Mouse (Mus musculus) hindlimb bud, embryonic 11.5 days (tissue): Measurements from ENCODE around the gene Pitpnb.

Experiments
- DNase-seq: peaks from one replicate; pipeline ENCODE4 v3.0.0-alpha.2; 2012; ENCODE audit warnings: low read depth, low spot score; ENCODE audit errors: extremely low spot score

Gene Pitpnb

DNA sequence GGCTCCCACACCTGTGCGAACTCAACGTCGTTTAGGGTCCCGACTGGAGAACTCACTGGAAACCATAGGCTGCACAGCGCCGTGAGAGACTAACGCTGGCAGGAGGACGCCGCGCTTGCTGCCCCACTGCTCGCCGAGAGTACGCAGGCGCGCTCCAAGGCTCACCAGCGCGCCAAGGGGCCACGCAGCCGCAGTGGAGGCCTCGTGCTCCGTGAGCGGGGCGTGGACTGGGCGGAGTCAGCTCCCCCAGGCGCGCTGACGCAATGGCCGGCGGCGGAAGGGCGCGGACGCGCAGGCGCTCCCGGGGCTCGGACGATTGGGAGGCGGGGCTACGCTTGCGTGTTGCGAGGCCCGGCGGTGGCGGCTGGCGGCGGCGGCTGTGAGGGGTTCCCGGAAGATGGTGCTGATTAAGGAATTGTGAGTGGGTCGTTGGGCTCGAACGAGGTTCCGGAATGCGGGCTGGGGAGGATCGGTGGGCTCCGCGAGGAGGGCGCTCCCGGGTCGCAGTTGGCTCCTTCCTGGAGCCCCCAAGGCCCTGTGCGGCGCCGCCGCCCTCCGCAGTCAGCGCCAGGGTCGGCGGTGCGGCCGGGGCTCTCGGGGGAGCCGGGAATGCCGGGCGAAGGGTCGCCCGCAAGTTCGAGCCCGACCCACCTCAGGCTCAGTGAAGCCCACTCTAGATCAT, at the start of gene Pitpnb:
Pitpnb (plus strand) TSS at position 347 of the 682 bp plus-strand sequence.
- DNase-seq, result peak; percentile 87

DNA sequence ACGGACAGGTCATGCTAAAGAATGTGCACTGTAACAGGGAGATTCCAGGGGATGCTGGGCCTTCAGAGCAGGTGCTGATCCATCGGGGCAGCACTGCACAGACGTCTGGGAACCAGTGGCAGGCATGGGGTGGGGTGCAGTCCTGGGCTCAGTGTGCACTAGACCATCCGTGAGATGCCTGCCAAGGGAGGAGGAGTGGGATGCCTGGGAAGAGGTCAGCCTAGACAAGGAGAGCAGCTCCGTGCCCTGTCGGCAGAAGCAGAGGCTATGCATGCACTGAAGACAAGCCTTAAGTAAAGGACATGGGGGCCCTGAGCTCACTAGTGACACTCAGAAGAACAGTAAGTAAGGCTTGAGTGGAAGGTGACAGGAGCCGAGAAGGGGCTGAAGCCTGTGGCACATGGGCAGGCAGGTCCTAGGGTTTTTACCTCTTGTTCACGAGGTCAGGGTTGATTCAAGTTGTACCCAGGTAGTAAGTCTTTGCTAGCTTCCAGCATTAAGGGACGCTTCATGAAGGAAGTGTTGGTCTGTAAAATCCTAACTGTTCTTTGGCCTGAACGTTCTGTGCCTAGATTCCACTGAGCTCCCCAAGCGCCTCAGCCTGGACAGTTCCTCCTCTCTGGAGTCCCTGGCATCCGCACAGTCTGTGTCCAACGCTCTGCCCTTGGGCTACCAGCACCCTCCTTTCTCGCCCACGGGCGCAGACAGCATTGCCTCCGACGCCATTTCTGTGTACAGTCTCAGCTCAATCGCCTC, 46.0 kb upstream of the Pitpnb start:
- no peak for DNase-seq

DNA sequence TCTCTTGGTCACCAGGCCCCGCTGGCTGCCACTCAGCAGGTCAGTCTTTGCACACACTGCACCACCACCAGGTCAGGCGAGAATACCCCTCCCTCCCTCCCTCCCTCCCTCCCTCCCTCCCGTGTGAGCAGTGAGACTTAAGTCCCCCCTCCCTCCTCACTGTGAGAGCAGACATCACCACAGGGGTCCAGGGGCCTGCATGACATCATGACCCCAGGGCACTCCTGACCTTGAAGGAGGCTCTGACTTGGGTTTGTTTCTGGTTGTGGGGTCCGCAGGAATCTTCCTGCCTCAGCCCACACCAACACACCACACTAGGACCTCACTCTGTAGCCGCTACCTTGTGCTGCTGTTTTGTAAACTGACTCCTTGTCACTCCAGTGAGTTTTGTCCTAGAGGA, 43.0 kb upstream of the Pitpnb start:
- DNase-seq, result no peak

DNA sequence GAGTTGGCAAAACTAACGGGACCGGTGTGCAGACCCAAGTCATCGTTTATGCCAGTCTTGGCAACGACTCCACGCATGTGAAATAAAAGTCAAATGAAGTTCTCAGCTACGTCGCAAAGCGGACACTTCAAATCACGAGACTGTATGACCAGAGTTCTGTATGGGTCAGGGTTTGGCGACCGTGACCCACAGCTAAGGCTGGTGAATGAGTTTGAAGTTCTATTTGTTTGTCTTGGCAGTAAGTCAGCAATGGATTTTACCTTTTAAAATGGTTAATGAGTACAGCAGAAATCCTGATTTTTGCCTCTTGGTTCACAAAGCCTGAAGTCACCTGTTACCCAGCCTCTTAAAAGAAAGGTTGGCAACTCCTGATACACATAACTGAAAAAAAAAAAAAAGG, 42.1 kb upstream of the Pitpnb start:
- DNase-seq, result no peak

DNA sequence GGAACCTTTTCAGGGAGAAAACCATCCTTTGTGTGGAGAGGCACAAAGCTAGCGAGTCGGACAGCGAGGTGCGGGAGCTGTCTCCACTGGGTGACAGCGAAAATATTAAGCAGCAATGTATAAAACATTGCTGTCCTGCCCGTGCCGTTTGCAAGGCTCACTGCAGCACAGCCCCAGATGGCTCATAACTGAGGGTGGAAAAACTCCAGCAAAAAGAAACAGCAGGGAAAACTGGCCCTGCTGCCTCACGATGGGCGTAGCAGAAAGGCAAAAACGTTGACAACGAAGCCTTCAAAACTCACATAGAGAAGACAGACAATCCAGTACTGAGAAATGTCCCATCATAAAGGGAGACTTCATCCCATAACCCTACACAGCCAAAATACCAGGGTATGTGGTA, 40.5 kb upstream of the Pitpnb start:
- DNase-seq, result no peak

DNA sequence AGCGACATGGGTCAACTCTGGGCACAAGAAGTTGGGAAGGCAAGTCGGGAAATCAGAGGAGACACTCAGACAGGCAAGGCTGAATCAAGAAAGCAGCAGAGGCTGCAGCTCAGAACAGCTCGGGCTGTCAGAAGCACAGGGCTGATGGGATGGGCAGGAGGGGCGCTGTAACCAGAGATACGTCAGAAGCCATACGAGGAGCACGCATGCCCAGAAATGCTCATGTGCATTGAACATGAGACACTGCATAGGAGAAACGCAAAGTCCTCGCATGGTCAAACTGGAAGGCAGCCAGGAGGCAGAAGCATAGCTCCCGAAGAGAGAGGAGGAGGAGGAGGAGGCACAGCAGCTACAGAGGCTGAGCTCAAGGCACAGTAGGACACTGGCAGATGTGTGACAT, 38.9 kb upstream of the Pitpnb start:
- DNase-seq, result no peak

DNA sequence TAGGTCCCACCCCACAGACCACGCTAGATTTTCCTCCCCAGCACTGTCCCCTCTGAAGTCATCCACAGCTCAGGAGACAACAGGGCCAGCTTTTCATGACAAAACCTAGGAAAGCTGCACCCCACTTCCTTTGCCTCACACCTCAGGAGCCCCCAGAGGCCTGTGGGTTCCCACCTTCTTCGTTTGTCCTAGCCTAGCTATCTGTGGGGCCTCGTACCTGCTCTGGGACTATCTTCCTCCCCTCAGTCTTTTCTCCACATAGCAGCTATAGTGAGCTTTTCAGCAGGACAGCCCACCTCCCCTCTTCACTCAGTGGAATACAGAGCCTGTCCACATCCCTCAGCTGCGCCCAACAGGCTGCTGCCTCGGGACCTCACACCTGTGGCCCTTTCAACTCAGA, 32.8 kb upstream of the Pitpnb start:
- no peak for DNase-seq

DNA sequence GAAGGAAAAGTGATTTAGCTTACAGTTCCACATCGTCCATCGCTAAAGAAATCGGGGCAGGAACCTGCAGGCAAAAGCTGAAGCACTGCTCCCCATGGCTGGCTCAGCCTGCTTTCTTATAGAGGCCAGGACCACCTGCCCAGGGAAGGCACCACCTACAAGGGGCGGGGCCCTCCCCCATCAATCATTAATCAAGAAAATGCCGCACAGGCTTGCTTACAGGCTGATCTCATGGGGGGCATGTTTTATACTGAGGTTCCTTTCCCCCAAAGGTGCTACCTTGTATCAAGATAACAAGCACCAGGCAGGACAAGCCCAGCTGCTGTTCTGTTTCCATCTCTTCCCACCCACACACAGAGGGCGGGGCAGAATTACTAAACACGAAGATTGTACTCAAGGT, 31.9 kb upstream of the Pitpnb start:
- DNase-seq, result no peak

DNA sequence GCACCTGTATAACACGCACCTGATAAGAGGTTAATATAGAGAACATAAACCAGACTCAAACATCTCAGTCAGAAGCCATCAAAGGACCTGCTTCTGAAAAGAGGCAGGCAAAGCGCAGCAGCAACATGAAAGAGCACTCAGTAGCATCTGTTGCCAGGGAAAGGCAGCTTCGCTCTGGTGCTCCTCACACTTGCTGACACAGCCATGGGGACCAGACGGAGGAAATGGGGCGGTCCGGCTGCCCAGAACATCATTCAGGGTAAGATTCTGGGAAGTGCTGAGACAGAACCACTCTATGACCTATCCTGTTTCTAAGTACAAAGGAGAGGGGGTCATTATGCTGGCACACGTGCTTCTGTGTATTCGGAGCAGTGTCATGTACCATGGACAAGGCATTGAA, 29.8 kb upstream of the Pitpnb start:
- no peak for DNase-seq

DNA sequence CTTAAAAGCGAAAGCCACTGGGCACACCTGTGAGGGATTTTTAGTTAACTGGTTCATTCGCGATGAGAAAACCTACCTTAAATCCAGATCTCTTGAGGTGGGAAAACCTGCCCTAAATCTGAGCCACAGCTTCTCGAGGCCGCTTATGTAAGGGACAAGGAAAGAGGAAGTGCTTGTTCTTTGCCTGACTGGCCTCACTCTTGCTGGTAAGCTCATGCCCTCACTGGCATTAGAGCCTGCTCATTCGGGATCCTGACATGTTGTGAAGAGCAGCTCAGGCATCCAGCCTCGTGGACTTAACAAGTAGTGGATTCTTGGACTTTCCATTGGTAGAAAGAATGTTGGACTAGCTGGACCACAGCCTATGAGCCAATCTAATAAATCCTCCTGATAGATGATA, 28.8 kb upstream of the Pitpnb start:
- DNase-seq, result no peak

DNA sequence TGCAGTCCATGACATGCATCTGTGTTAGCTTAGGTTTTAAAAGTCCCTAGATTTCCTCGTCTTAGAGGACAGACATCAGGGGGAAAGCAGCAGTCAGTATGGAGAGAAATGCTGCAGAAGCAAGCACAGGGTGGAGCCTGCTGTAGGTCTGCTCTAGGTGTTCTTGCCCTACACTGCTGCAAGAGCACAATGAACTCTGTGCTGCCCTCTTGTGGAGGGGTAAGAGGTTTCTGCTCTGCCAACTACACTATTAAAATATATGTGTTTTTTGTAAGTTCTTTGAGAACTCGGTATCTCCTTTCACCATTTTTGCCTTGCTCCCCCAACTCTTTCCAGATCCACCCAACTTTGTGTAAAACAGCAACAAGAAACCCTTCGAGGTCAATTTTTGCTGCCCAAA, 25.8 kb upstream of the Pitpnb start:
- DNase-seq, result no peak

DNA sequence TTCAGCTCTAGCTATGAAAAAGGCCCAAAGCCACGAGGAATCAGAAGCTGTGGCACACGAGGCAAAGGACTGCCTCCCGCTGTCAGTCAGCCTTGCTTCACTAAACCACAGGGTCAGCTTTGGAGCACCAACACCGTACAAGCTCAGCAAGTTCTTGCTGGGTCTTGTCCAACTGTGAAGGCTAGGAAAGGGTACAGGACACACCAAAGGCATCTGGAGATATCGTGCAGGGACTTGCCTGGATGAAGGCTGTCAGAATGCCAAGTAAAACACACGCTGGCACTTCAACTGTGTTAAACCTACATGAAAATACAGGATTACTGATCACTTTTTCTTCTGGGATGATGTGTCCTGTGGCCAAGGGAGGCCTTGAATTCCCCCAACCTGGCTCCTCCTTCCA, 20.4 kb upstream of the Pitpnb start:
- DNase-seq, result no peak

DNA sequence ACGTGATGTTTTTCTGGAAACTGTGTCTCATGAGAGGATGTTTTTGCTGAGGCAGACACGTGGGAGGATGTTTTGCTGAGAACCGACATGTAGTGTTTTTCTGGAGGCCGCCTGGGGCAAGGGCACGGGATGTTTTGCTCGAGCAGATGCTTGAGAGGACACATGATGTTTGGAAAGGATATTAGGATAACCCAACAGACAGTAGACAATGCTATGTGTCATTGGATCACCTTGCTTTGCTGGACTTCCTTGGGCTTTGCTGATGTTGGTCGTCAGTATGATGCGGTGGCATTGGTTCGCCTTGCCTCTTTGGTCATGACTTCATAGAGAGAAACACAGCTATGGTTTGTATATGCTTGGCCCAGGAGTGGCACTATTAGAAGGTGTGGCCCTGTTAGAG, 16.7 kb upstream of the Pitpnb start:
- DNase-seq, result no peak

DNA sequence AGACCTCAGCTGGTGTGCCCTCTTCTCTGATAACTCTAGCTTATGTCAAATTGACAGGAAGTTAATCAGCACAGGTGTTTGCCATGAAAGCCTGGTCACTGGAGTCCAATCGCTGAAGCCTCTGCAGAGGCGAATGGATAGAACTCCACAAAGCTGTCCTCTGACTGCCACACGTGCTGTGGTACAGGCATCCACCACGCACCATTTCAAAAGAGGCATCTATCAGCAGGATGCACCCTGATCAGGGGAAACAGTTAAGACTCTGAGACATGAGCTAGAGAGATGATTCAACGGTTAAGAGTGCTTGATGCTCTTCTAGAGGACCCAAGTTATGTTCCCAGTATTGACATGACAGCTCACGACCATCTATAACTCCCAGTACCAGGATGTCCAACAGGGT, 15.5 kb upstream of the Pitpnb start:
- no peak for DNase-seq

DNA sequence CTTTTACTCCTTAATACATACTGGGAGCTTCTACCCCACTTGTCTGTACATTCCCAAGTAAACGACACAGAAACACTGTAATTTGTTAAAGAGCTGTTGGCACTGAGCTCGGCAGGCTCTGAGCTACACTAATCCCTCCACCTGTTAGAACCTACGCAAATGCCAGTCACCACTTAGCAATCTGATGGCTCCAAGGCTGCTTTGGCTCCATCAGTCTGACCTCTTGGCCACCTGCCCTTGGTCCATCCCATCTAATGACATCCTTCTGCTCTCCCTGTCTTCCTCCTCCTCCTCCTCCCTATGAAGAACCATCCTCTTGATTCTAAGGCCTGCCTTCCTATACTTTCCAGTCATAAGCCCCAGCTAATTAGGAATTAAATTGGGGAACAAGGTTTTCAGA, 13.0 kb upstream of the Pitpnb start:
- no peak for DNase-seq

DNA sequence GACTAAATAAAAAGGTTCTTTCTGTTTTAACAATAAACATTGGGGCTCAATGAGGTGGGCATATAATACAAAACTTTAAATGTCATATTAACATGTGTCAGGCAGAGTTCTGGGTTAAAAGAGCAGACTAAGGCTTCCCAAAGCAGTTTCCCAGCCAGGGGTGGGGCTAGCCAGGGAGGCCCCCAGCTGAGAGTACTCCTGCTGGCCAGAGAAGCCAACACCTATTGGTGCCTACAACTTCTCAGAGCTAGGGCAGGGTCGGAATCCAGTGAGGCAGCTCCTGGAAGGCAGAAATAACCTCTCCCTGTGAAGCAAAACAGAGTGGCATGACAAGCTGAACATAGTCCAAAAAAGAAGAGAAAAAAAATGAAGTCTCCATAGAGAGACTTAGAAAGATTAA, 11.6 kb upstream of the Pitpnb start:
- no peak for DNase-seq

DNA sequence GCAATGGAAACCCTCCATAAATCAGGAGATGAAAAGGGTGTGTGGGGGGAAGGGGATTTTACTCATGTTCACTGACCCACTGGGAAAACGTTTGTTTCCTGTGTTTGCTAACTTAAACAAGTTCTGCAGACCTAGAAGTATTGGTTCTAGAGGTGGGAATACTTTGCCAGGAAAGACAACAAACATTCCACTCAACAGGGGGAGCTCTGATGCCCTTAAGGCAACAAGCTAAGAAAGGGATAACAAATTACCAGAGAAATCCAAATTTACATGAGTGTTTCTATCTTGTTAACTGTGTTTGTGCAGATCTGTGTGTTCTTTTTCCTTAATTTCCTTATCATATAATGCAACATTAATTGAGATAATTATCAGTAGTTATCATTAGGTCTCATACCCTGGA, 4.8 kb upstream of the Pitpnb start:
- no peak for DNase-seq

DNA sequence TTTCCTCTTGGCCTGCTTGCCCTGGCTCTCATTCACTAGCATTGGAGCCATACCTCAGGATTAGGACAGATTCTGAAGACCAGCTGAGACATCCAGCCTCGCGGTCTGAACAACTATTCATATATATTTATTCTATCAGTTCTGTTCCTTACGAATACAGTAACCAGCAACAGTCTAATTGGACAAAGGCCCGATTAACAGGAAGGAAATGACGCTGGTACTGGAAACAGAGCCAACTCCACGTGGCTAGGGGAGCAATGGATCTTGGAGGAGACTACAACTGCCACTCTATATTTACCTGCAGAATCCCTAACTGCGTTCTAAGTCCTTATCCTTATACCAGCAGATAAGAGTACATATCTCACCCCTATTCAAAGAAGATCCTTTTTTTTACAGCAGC, 3.1 kb upstream of the Pitpnb start:
- no peak for DNase-seq

DNA sequence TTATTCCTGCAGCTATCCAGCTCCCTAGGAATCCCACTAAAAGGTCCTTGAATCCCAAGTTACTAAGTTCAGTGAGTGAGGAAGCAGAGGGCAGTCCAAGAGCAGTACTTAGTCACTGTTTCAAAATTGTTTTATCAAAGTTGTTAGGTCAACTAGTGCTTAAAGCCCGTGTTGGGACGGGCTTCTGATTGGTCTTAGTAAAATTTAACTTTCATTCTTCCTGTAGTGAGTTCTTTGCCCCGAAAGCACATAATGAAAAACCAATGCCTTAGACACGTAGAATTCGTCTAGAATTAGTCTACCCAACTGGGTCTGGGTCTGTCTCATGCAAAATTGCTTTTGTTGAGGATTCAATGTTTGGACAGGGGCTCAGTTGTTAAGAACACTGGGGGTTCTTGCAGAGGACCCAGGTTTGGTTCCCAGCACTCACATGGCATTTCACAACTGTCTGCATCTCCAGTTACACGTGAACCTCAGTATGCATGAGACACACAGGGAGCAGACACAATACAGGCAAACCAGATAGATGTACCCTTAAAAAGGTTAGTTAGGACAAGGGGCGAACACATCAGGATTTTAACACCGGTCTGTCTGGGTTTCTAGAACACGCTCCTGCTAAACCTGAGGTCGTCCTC, 664 bp upstream of the Pitpnb start:
- no peak for DNase-seq

DNA sequence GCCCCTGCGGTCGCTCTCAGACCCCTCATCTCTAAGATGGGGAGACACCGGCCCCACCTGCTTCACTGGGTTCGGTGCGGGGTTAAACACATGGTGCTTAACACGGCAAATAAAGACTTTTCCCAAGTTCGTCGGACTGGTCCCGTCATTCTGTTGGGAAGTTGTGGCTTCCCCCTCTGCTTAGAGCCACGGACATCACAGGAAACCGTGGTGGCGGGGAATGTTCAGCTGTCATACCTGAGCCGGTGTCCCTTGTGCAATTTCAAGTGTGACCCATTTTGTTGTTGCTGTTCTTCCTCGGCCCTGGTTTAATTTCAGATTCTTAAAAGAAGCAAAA, 504 bp downstream of the Pitpnb start:
- DNase-seq, result no peak

DNA sequence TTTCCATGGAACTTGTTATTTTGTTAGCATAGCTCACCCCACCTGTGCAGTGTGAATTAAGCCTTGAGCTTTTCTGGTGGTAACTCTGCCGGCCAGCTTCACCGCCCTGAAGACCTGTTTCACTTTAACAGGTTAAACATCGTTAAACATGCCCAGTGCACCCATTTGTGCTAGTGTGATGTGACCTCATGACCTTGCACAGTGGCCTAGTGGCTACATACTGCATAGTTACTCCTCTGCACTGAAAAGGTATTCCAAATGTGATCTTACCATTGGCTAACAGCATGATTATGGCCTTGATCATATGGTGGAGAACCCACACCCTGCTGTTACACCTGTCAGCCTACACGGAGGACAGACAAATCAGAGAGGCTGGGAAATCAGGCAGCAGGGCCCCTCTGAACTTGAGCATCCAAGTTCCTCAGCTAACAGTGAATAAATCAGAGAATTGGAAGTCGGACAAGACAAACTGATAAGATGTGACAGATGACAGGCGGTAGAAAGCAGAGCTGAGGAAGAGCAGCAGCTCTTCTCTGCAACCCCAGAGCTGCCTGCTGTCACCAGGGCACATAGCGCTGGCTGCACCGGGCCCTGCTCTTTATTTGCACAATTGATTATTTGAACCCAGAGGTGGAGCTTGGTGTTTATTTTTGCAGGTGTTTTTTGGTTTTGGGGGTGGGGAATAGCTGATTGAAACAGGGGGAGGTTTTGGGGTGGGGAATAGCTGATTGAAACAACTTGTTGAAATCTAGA, 5.6 kb downstream of the Pitpnb start:
- DNase-seq, result no peak

DNA sequence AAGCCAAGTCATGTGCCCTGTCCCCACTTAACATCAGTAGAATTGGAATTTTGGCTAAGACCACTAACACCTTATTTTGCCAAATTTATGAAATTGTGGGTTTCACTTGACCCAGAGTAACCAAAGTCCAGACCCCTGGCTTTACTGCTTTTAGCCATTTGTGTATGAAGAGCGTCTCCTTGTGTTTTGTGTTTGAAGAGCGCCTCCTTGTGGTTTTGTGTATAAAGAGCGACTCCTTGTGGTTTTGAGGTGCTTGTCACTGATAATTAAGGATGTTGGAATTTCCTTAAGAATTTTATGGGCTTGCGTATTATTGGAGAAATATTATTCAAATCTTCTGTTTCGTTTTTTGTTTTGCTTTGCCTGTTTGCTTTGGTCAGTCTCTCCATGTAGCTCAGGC, 11.0 kb downstream of the Pitpnb start:
- DNase-seq, result no peak
